ENCODE assay signal across 8 mouse cellular contexts in the genomic region with DNA sequence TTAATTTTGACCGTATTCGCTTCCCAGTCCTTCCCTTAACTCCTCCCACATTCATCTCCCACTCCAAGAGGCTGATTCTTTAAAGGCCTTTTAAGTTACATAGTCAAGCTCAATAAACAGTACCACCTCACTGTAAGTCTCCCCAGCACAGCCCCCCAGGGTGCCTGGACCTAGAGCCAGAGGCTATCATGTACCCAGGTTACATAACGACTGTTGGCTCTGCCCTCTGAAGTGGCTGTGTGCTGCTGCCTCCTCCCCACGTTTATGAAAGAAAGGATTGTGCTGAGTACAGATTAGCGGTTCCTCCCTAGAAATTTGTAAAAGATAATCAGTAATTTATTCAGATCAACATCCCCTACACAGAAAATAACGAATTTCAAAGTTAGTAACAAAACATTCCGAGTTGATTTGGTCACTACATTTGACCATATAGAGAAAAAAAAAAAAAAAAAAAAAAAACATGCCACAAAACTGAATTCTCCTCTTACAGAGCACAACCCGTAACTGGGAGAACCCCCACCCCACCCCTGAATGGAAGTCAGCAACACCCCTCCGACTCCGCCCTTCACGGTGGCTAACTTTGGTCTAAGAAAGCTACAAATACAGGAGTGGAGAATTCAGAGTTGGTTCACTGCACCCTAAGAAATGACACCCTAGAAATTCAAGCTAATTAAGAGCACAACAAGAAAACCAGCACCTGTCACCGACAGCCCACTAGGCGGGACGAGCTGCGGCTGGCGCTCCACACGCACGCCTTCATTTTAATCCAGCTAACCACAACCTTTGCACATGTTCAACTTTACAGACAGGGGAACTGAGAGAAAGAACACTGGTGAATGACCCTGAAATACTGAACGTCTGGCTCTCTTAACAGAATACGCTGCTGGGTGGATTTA. TPM values are rescaled to one million over a fixed set of nuclear protein-coding genes. Genes with fewer than 3 reads are reported as not detected.
DNase-seq lines count a peak whose midpoint lies in the region; ATAC-seq lines count a peak whose summit lies in the region.

No protein-coding gene starts in this region.

- H3K9me3 ChIP-seq in liver, embryonic 12.5 days (replicated peaks): no peaks in the 10 kb centered on the region
- H3K9me3 ChIP-seq in hindbrain, embryonic 12.5 days (replicated peaks): no peaks in the 10 kb centered on the region

- peaks cover 29% of the 10 kb centered on the region for H3K4me1 ChIP-seq in liver, embryonic 12.5 days
- peaks cover 11% of the 10 kb centered on the region for H3K4me1 ChIP-seq in hindbrain, embryonic 12.5 days

- H3K36me3 ChIP-seq in liver, embryonic 12.5 days: peaks cover 18% of the 10 kb centered on the region
- H3K36me3 ChIP-seq in hindbrain, embryonic 12.5 days: 0 out of 2 replicates have a peak, but pooled peaks cover 10% of the 10 kb centered on the region

- ATAC-seq in liver, embryonic 12.5 days: peak; percentile 68; the same call in 1 of the 2 replicates
- ATAC-seq in hindbrain, embryonic 12.5 days (ENCODE audit: low FRiP score): no peak

- WGBS in liver, embryonic 12.5 days (ENCODE audit: insufficient replicate concordance): 67% methylated on average over 20 of the region's 20 CpGs
- WGBS in hindbrain, embryonic 12.5 days: 72% methylated on average over 20 of the region's 20 CpGs

- peak; percentile 39 for DNase-seq in lung, postnatal 25 days (ENCODE audit: low spot score)
- no peak for DNase-seq in lung, postnatal 4 days
- DNase-seq in cerebellum, postnatal 10 days: peak; percentile 35 to 39
- peak; percentile 64 for DNase-seq in thymus, postnatal 0 days (ENCODE audit: low spot score)
- no peak for DNase-seq in frontal cortex, postnatal 10 days (ENCODE audit: low spot score in 2 of 2)
- no peak for DNase-seq in MN1 (ENCODE audit: low spot score)

- no peak overlapping the region for H3K4me2 ChIP-seq in liver, embryonic 12.5 days
- no peak overlapping the region for H3K4me2 ChIP-seq in hindbrain, embryonic 12.5 days (replicated peaks)

- H3K9ac ChIP-seq in liver, embryonic 12.5 days: no peak overlapping the region
- no peak overlapping the region for H3K9ac ChIP-seq in hindbrain, embryonic 12.5 days

- peak overlapping the region; percentile 47; the same call in 1 of the 2 replicates for H3K27ac ChIP-seq in liver, embryonic 12.5 days
- H3K27ac ChIP-seq in hindbrain, embryonic 12.5 days: no peak overlapping the region

- H3K4me3 ChIP-seq in liver, embryonic 12.5 days: no peak overlapping the region
- no peak overlapping the region for H3K4me3 ChIP-seq in hindbrain, embryonic 12.5 days

- no peaks in the 10 kb centered on the region for H3K27me3 ChIP-seq in liver, embryonic 12.5 days (replicated peaks)
- H3K27me3 ChIP-seq in hindbrain, embryonic 12.5 days: no peaks in the 10 kb centered on the region

RNA-seq across cellular contexts. Expression of a gene that starts 47.0 kb away (rescaled TPM):
- 46.3 and 50.6 TPM in 2 replicates for polyA plus RNA-seq in liver, embryonic 12.5 days (2016; fragmentation: Nextera tagmentation; extraction: Ambion mirVana)
- polyA plus RNA-seq in thymus, postnatal 0 days (2015; fragmentation: Nextera tagmentation; extraction: Ambion mirVana): 46.9 and 63.2 TPM in 2 replicates
- 47.4 and 47.9 TPM in 2 replicates for polyA plus RNA-seq in hindbrain, embryonic 12.5 days (2016; fragmentation: Nextera tagmentation; extraction: Ambion mirVana)

Comparison
In these comparisons a context has a peak if more than half of its experiments do, and no peak if none do; other contexts are left out.
1. DNase-seq: peak in lung, postnatal 25 days (single experiment), cerebellum, postnatal 10 days (2 of 2) and thymus, postnatal 0 days (single experiment); none in lung, postnatal 4 days (0 of 2), frontal cortex, postnatal 10 days (0 of 2) and MN1 (single experiment).